Mouse (Mus musculus) neural tube, embryonic 12.5 days (tissue): ENCODE measurements at regions not wholly inside any gene's neighbourhood (a gene's known extent, or its start where the extent isn't known, plus 50 kb on each side); places are given as distances from the start of the nearest gene placed in this dataset.

Experiments
- ATAC-seq: fragments of 200-750 bp; cut with Nextera tagmentation; 2 replicates; pipeline ENCODE4 v1.8.0; 2017; ENCODE audit warnings: low read depth, mild to moderate bottlenecking, moderate TSS enrichment, moderate library complexity; ENCODE audit not compliant: low FRiP score
- H3K27ac ChIP-seq: fragments of 300-500 bp; sonication (generic); 2 replicates; pipeline ENCODE4 v1.5.1; 2016
- H3K27me3 ChIP-seq: fragments of 300-500 bp; sonication (generic); replicated peaks from 2 replicates; pipeline ENCODE4 v1.6.1; 2016; ENCODE audit warnings: mild to moderate bottlenecking
- H3K36me3 ChIP-seq: fragments of 300-500 bp; sonication (generic); 2 replicates; pipeline ENCODE4 v1.6.1; 2016; ENCODE audit warnings: mild to moderate bottlenecking
- H3K4me1 ChIP-seq: fragments of 300-500 bp; sonication (generic); 2 replicates; pipeline ENCODE4 v1.6.1; 2016
- H3K4me2 ChIP-seq: fragments of 300-500 bp; sonication (generic); replicated peaks from 2 replicates; pipeline ENCODE4 v1.6.1; 2016; ENCODE audit warnings: mild to moderate bottlenecking
- H3K4me3 ChIP-seq: fragments of 300-500 bp; sonication (generic); 2 replicates; pipeline ENCODE4 v1.5.1; 2016
- H3K9ac ChIP-seq: fragments of 300-500 bp; sonication (generic); 2 replicates; pipeline ENCODE4 v1.6.1; 2016; ENCODE audit warnings: mild to moderate bottlenecking
- H3K9me3 ChIP-seq: fragments of 300-500 bp; sonication (generic); 2 replicates; pipeline ENCODE4 v1.6.1; 2016; ENCODE audit warnings: mild to moderate bottlenecking
- WGBS: fragments of 180-500 bp; shearing (Covaris S2); methylation state at CpG from one replicate; pipeline ENCODE4 v1.1.7; 2016; 5-methylcytosine and 5-hydroxymethylcytosine counted together

- no peak for ATAC-seq
Measured at GRCm38 (mm10) chr3:38397615-38397956, 87.1 kb downstream of the Ankrd50 start.

DNA sequence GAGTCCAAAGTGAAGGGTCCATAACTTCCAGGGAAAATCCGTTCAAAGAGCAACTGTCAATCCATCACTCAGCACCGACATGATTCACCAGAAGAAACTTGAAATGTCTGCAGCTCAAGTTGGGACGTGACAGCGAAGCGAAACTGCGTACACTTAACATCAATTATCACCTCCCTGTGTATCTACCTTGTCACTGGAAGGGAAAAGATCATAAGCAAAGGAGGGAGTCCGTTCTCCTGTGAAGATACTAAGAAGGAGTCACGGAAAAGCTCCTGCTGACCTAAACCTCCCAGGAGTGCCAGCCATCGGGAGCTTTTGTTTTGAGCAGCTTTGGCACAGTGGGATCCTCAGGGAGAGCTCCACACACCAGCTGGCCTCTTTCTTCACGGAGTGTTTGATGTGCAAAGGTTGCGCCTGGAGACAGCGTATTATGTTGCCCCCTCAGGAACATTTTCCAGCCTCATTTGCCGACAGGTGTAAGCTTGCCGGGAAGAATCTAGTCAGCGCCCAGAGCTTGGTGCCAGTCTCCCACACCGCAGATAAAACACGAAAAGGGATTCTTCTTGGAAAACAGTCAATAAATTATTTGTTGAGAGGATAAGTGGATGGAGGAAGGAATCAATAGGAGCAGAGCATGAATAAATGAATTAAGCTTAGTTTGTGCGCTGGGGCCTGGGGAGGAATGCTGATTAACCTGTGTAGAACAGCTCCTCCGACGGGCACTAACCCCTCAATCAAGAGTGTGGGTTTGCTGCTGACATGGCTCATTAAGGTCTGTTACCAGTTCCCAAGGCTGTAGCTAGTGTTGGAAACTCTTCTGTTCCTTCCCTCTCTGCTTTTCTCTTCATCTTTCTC is 87.7 kb downstream of the Ankrd50 start:
- Histone ChIP-seq H3K4me1 (peaks cover 13% of the 10 kb centered on the region), H3K4me2 (peak overlapping the region; percentile 56), H3K27ac (no peak overlapping the region), H3K9ac (no peak overlapping the region), H3K9me3 (no peaks in the 10 kb centered on the region), H3K36me3 (no peaks in the 10 kb centered on the region), H3K27me3 (no peaks in the 10 kb centered on the region), H3K4me3 (0 out of 2 replicates have a peak overlapping the region, but pooled peaks have one; percentile 10)
- WGBS: 3% methylated on average over 20 of the region's 20 CpGs
- peak; percentile 94 for ATAC-seq

More at GRCm38 (mm10) chr3:38397615-38397956, 87.1 kb downstream of the Ankrd50 start:
- Histone ChIP-seq H3K27ac (no peak overlapping the region), H3K4me1 (peaks cover 13% of the 10 kb centered on the region), H3K36me3 (no peaks in the 10 kb centered on the region), H3K27me3 (no peaks in the 10 kb centered on the region), H3K9me3 (no peaks in the 10 kb centered on the region), H3K4me2 (peak overlapping the region; percentile 56), H3K9ac (no peak overlapping the region), H3K4me3 (no peak overlapping the region)
- 72% methylated on average over 13 of the region's 13 CpGs for WGBS

GRCm38 (mm10) chr3:38394308-38394707 is 90.3 kb downstream of the Ankrd50 start:
- 79% methylated on average over 4 of the region's 4 CpGs for WGBS
- no peak overlapping the region for H3K9ac ChIP-seq
- H3K9me3 ChIP-seq: no peaks in the 10 kb centered on the region

GRCm38 (mm10) chr3:38389647-38390046 is 95.0 kb downstream of the Ankrd50 start:
- Histone ChIP-seq H3K9me3 (no peaks in the 10 kb centered on the region), H3K27me3 (no peaks in the 10 kb centered on the region), H3K4me2 (no peak overlapping the region), H3K4me1 (no peaks in the 10 kb centered on the region), H3K4me3 (no peak overlapping the region), H3K9ac (no peak overlapping the region), H3K36me3 (no peaks in the 10 kb centered on the region), H3K27ac (no peak overlapping the region)
- ATAC-seq: no peak
- 62% methylated on average over 2 of the region's 2 CpGs for WGBS

More at GRCm38 (mm10) chr3:38394308-38394707, 90.3 kb downstream of the Ankrd50 start:
- Histone ChIP-seq H3K4me2 (no peak overlapping the region), H3K4me3 (no peak overlapping the region), H3K27ac (no peak overlapping the region), H3K36me3 (no peaks in the 10 kb centered on the region), H3K27me3 (no peaks in the 10 kb centered on the region), H3K4me1 (peaks cover 13% of the 10 kb centered on the region)
- no peak for ATAC-seq

DNA sequence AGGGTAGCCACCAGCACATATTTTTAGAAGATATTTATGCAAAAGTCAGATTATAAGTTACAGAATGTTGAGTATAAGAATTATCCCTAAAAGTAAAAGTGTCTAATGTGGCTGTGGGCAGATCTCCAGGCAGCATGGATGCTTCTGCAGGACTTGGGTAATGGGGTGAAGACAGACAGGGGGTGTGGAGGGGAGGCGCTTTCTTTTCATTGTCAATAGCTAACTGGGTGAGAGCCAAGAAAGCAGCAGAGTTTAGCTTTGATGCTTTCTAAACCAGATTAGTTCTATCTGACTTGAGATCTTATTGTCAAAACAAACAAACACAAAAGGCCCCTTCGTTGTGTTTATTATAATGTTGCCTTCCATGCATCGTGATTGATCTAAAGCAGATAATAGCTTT is 95.7 kb downstream of the Ankrd50 start:
- Histone ChIP-seq H3K4me3 (no peak overlapping the region), H3K36me3 (no peaks in the 10 kb centered on the region), H3K9ac (no peak overlapping the region), H3K27me3 (no peaks in the 10 kb centered on the region), H3K4me2 (no peak overlapping the region), H3K27ac (no peak overlapping the region), H3K4me1 (no peaks in the 10 kb centered on the region), H3K9me3 (no peaks in the 10 kb centered on the region)
- peak; percentile 75; the same call in 1 of the 2 replicates for ATAC-seq
- 15% methylated on average over 3 of the region's 3 CpGs for WGBS

DNA sequence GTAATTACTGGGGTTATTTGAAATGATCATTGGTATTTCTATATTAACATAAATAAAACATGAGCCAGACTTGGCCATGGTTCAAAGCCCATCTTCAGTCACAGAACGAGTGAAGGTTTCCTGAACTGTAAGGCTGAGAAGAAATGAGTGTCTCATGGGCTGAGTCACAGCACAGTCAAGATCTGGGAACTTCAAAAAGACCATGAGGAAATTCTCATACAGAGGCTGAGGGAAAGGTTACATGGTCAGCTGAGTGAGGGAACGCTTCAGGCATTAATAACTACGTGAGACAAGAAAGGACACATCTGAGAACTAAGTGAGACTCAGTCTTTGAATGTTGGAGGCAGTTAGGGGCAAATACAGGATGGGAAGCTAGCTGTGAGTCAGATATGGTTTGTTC is 101.9 kb downstream of the Ankrd50 start:
- no peak overlapping the region for H3K9ac ChIP-seq
- H3K9me3 ChIP-seq: no peaks in the 10 kb centered on the region
- H3K27me3 ChIP-seq: no peaks in the 10 kb centered on the region
- H3K4me2 ChIP-seq: no peak overlapping the region
- H3K4me1 ChIP-seq: no peaks in the 10 kb centered on the region
- no peak for ATAC-seq
- 84% methylated on average over 3 of the region's 3 CpGs for WGBS
- H3K36me3 ChIP-seq: no peaks in the 10 kb centered on the region
- no peak overlapping the region for H3K27ac ChIP-seq
- H3K4me3 ChIP-seq: no peak overlapping the region

GRCm38 (mm10) chr3:38381623-38382022 is 103.0 kb downstream of the Ankrd50 start:
- Histone ChIP-seq H3K27me3 (no peaks in the 10 kb centered on the region), H3K27ac (no peak overlapping the region), H3K9ac (no peak overlapping the region), H3K9me3 (no peaks in the 10 kb centered on the region), H3K4me2 (no peak overlapping the region), H3K36me3 (no peaks in the 10 kb centered on the region), H3K4me3 (no peak overlapping the region), H3K4me1 (no peaks in the 10 kb centered on the region)
- ATAC-seq: no peak
- 87% methylated on average over 5 of the region's 5 CpGs for WGBS

GRCm38 (mm10) chr3:38373690-38374089 is 111.0 kb downstream of the Ankrd50 start:
- no peak overlapping the region for H3K4me2 ChIP-seq
- 88% methylated on average over 4 of the region's 4 CpGs for whole genome bisulfite sequencing

DNA sequence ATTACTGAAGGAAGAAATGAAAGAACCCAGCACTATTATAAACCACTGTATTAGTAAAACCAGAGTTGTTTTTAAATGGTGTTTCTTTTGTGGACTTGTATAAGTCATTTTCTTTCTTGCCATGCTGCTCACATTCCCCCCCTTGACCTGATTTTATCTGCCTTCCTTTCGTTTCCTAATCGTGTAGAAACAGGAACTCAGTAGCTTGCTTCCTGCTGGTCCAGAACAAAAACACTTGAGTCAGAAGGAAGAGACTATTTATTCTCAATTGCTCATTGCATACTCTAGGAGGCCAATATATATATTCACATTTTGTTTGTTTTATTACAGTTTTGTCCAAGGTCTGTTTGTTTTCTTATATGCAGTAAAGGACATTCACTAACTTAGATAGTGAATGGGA is 112.9 kb downstream of the Ankrd50 start:
- no peaks in the 10 kb centered on the region for H3K27me3 ChIP-seq
- WGBS: 58% methylated on average over 2 of the region's 2 CpGs
- H3K9me3 ChIP-seq: no peaks in the 10 kb centered on the region
- H3K36me3 ChIP-seq: no peaks in the 10 kb centered on the region
- no peak for ATAC-seq
- no peak overlapping the region for H3K4me2 ChIP-seq
- H3K4me1 ChIP-seq: no peaks in the 10 kb centered on the region
- no peak overlapping the region for H3K4me3 ChIP-seq
- H3K27ac ChIP-seq: no peak overlapping the region
- H3K9ac ChIP-seq: no peak overlapping the region

More at GRCm38 (mm10) chr3:38373690-38374089, 111.0 kb downstream of the Ankrd50 start:
- Histone ChIP-seq H3K27ac (no peak overlapping the region), H3K9ac (no peak overlapping the region), H3K36me3 (no peaks in the 10 kb centered on the region), H3K4me1 (no peaks in the 10 kb centered on the region), H3K9me3 (no peaks in the 10 kb centered on the region), H3K27me3 (no peaks in the 10 kb centered on the region), H3K4me3 (no peak overlapping the region)
- no peak for ATAC-seq

GRCm38 (mm10) chr3:38363888-38364287 is 120.8 kb downstream of the Ankrd50 start:
- Histone ChIP-seq H3K4me3 (no peak overlapping the region), H3K36me3 (no peaks in the 10 kb centered on the region), H3K9ac (no peak overlapping the region), H3K27me3 (no peaks in the 10 kb centered on the region), H3K27ac (no peak overlapping the region), H3K4me2 (no peak overlapping the region), H3K4me1 (no peaks in the 10 kb centered on the region; the same call in 1 of the 2 replicates), H3K9me3 (no peaks in the 10 kb centered on the region)
- WGBS: 92% methylated on average over 4 of the region's 4 CpGs
- no peak for ATAC-seq

GRCm38 (mm10) chr3:38361411-38361810 is 123.2 kb downstream of the Ankrd50 start:
- H3K27ac ChIP-seq: no peak overlapping the region
- no peak overlapping the region for H3K4me3 ChIP-seq
- no peak overlapping the region for H3K4me2 ChIP-seq
- H3K4me1 ChIP-seq: no peaks in the 10 kb centered on the region; the same call in 1 of the 2 replicates
- WGBS: 84% methylated on average over 4 of the region's 4 CpGs
- ATAC-seq: no peak
- no peaks in the 10 kb centered on the region for H3K36me3 ChIP-seq
- no peak overlapping the region for H3K9ac ChIP-seq
- H3K27me3 ChIP-seq: no peaks in the 10 kb centered on the region
- no peaks in the 10 kb centered on the region for H3K9me3 ChIP-seq

- no peaks in the 10 kb centered on the region for H3K36me3 ChIP-seq
- no peaks in the 10 kb centered on the region for H3K27me3 ChIP-seq
- H3K27ac ChIP-seq: no peak overlapping the region
- no peak overlapping the region for H3K4me2 ChIP-seq
- WGBS: 76% methylated on average over 5 of the region's 5 CpGs
- no peak overlapping the region for H3K9ac ChIP-seq
- H3K9me3 ChIP-seq: no peaks in the 10 kb centered on the region
- no peak overlapping the region for H3K4me3 ChIP-seq
- no peak for ATAC-seq
- H3K4me1 ChIP-seq: no peaks in the 10 kb centered on the region; the same call in 1 of the 2 replicates
Measured at GRCm38 (mm10) chr3:38360974-38361373, 123.7 kb downstream of the Ankrd50 start.
